Mouse (Mus musculus) midbrain, embryonic 11.5 days (tissue): ENCODE data around the gene Hmbs. TPM values are rescaled to one million over a fixed set of nuclear protein-coding genes. Genes with fewer than 3 reads are reported as not detected.

Source experiments
- ATAC-seq: fragments of 200-750 bp; cut with Nextera tagmentation; 2 replicates; pipeline ENCODE4 v1.8.0; 2017; ENCODE audit warnings: moderate TSS enrichment, moderate library complexity; ENCODE audit not compliant: low FRiP score
- DNase-seq: peaks from one replicate; pipeline ENCODE4 v3.0.0; 2015; ENCODE audit warnings: low spot score; ENCODE audit errors: missing footprints
- H3K27ac ChIP-seq: fragments of 300-500 bp; sonication (generic); 2 replicates; pipeline ENCODE4 v1.5.1; 2014; ENCODE audit warnings: low read depth, low read length
- H3K27me3 ChIP-seq: fragments of 300-500 bp; sonication (generic); 2 replicates; pipeline ENCODE4 v1.6.1; 2014; ENCODE audit warnings: mild to moderate bottlenecking, low read length, moderate library complexity, mixed read lengths; ENCODE audit not compliant: control insufficient read depth, insufficient read depth
- H3K36me3 ChIP-seq: fragments of 300-500 bp; sonication (generic); 2 replicates; pipeline ENCODE4 v1.6.1; 2014; ENCODE audit warnings: mild to moderate bottlenecking, low read length, moderate library complexity, mixed read lengths; ENCODE audit not compliant: control insufficient read depth, insufficient read depth
- H3K4me1 ChIP-seq: fragments of 300-500 bp; sonication (generic); 2 replicates; pipeline ENCODE4 v1.6.1; 2014; ENCODE audit warnings: low read length; ENCODE audit not compliant: control insufficient read depth, insufficient read depth
- H3K4me2 ChIP-seq: fragments of 300-500 bp; sonication (generic); 2 replicates; pipeline ENCODE4 v1.6.1; 2014; ENCODE audit warnings: mild to moderate bottlenecking, moderate library complexity
- H3K4me3 ChIP-seq: fragments of 300-500 bp; sonication (generic); 2 replicates; pipeline ENCODE4 v1.5.1; 2014; ENCODE audit warnings: low read depth, low read length
- H3K9ac ChIP-seq: fragments of 300-500 bp; sonication (generic); 2 replicates; pipeline ENCODE4 v1.6.1; 2014; ENCODE audit warnings: low read length
- H3K9me3 ChIP-seq: fragments of 300-500 bp; sonication (generic); 2 replicates; pipeline ENCODE4 v1.6.1; 2016; ENCODE audit warnings: low read length; ENCODE audit not compliant: control insufficient read depth
- WGBS: fragments of 180-500 bp; shearing (Covaris S2); extraction: QIAGEN DNeasy Blood & Tissue Kit; methylation state at CpG from one replicate; pipeline ENCODE4 v1.1.7; 2014; 5-methylcytosine and 5-hydroxymethylcytosine counted together
- polyA plus RNA-seq: library from polyadenylated mRNA; unstranded; fragments of >200 nt; fragmentation: Nextera tagmentation; extraction: Ambion mirVana; gene quantifications from 2 replicates; pipeline ENCODE4 v1.2.1, GENCODE M21; 2014

Hmbs gene
- polyA plus RNA-seq = 147 and 158 TPM in 2 replicates

GRCm38 (mm10) chr9:44343781-44344421 is at the start of gene Hmbs:
Hmbs (minus strand) TSS chr9:44344228.
- DNase-seq (peak; percentile 99), ATAC-seq (peak; percentile 95)
- H3K9me3 ChIP-seq = no peaks in the 10 kb centered on the region
- H3K27ac ChIP-seq = peak within 1 kb of the TSS; percentile 86
- peaks cover 6% of the 10 kb centered on the region for H3K4me1 ChIP-seq
- no peaks in the 10 kb centered on the region for H3K27me3 ChIP-seq
- H3K4me2 ChIP-seq = peak within 1 kb of the TSS; percentile 59
- WGBS = under 1% methylated on average over 39 of the region's 39 CpGs
- H3K9ac ChIP-seq = peak within 1 kb of the TSS; percentile 55
- H3K36me3 ChIP-seq = peaks cover 19% of the 10 kb centered on the region
- H3K4me3 ChIP-seq = peak within 1 kb of the TSS; percentile 49

- peaks cover 22% of the 10 kb centered on the region for H3K36me3 ChIP-seq
- H3K4me1 ChIP-seq = no peaks in the 10 kb centered on the region
- H3K27me3 ChIP-seq = no peaks in the 10 kb centered on the region
- H3K27ac ChIP-seq = no peak overlapping the region
- DNase-seq = peak; percentile 93
- 40% methylated on average over 4 of the region's 4 CpGs for WGBS
- no peak overlapping the region for H3K4me3 ChIP-seq
- H3K4me2 ChIP-seq = no peak overlapping the region
- H3K9me3 ChIP-seq = no peaks in the 10 kb centered on the region
- ATAC-seq = peak; percentile 55; the same call in 1 of the 2 replicates
- H3K9ac ChIP-seq = no peak overlapping the region
Measured at GRCm38 (mm10) chr9:44391466-44391865, 47.4 kb upstream of the Hmbs start.

- H3K27me3 ChIP-seq = no peaks in the 10 kb centered on the region
- H3K9me3 ChIP-seq = no peaks in the 10 kb centered on the region
- no peak overlapping the region for H3K27ac ChIP-seq
- H3K4me2 ChIP-seq = no peak overlapping the region
- no peak for ATAC-seq
- H3K36me3 ChIP-seq = peaks cover 29% of the 10 kb centered on the region
- WGBS = 67% methylated on average over 8 of the region's 8 CpGs
- peak; percentile 89 for DNase-seq
- H3K9ac ChIP-seq = no peak overlapping the region
- no peaks in the 10 kb centered on the region for H3K4me1 ChIP-seq
- no peak overlapping the region for H3K4me3 ChIP-seq
Measured at GRCm38 (mm10) chr9:44389273-44389672, 45.2 kb upstream of the Hmbs start.

- H3K4me1 ChIP-seq = no peaks in the 10 kb centered on the region
- no peak overlapping the region for H3K4me2 ChIP-seq
- DNase-seq = no peak
- no peak for ATAC-seq
- no peaks in the 10 kb centered on the region for H3K27me3 ChIP-seq
- no peak overlapping the region for H3K4me3 ChIP-seq
- no peaks in the 10 kb centered on the region for H3K9me3 ChIP-seq
- 85% methylated on average over 3 of the region's 3 CpGs for WGBS
- no peak overlapping the region for H3K27ac ChIP-seq
- H3K9ac ChIP-seq = no peak overlapping the region
- H3K36me3 ChIP-seq = peaks cover 35% of the 10 kb centered on the region
Measured at GRCm38 (mm10) chr9:44387221-44387620, 43.2 kb upstream of the Hmbs start.

- Histone ChIP-seq H3K27me3 (no peaks in the 10 kb centered on the region), H3K36me3 (peaks cover 39% of the 10 kb centered on the region), H3K9ac (no peak overlapping the region), H3K9me3 (no peaks in the 10 kb centered on the region), H3K4me3 (no peak overlapping the region), H3K27ac (no peak overlapping the region), H3K4me2 (no peak overlapping the region), H3K4me1 (peaks cover 9% of the 10 kb centered on the region)
- DNase-seq (no peak), ATAC-seq (no peak)
- 93% methylated on average over 13 of the region's 13 CpGs for WGBS
Measured at GRCm38 (mm10) chr9:44384596-44384995, 40.6 kb upstream of the Hmbs start.

DNA sequence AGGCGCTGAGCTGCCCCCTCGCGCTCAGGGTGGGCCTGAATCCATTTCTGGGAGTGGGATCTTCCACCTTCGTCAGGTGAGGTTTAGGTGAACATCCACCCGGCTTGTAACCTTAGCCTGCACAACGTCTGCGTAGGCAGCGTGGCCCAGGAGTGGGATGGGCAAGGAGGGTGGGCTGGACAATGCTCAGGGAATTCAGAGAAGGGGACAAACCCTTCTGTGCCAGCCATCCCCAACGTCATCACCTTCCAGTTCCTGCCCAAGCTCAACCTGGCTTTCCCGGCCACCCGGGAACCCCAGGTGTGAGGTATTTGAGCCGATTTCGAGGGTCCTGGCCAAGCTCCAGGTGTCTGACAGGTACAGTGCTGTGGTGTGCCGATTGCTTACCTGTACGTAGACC is 35.8 kb upstream of the Hmbs start:
- no peaks in the 10 kb centered on the region for H3K9me3 ChIP-seq
- DNase-seq = no peak
- WGBS = 18% methylated on average over 15 of the region's 15 CpGs
- H3K9ac ChIP-seq = peak overlapping the region; percentile 94
- peak overlapping the region; percentile 93 for H3K4me2 ChIP-seq
- H3K27me3 ChIP-seq = no peaks in the 10 kb centered on the region
- peaks cover 12% of the 10 kb centered on the region for H3K4me1 ChIP-seq
- H3K36me3 ChIP-seq = peaks cover 13% of the 10 kb centered on the region; the same call in 1 of the 2 replicates
- ATAC-seq = peak; percentile 43; the same call in 1 of the 2 replicates
- H3K27ac ChIP-seq = peak overlapping the region; percentile 63; the same call in 1 of the 2 replicates
- H3K4me3 ChIP-seq = peak overlapping the region; percentile 89

DNA sequence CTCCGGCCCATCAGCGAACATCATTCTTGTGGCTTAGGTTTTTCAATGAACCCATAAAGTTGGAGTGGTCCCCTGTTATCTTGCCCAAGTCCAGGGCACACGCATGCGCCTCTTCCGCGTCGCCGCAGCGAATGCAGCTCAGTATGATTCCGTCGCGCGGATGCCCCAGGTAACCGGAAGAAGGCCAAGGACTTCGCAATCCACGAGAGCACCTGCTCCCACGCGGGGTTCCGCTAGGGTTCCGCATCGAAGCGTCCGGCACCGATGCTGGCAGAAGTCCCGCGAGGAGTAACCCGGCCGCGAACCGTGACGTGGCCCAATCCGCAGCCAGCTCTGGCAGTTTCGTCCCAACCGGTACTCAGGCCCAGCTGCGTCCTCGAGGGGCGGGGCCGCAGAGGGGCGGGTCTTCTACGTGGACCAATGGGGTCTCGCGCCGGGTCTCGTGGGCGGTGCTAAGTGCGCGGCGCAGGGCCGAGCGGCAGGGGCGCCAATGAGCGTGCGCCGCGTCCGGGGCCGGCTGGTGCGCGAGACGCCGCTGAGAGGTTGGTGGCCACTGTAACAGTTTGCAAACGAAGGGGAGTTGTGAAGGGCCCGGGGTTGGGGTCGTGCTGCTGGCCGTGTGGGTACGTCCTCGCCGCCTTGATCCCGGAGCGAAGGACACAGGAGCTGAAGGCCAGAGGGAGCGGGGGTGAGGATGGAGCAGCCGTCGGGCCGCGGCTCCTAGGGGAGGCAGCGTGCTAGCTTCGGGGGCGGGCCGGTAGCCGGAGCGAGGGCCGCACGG is 35.2 kb upstream of the Hmbs start, which contains the start of gene Hyou1:
TSS of gene Hyou1 (plus strand) at position 437 of the 781 bp plus-strand sequence.
- Histone ChIP-seq H3K4me3 (peak within 1 kb of the TSS; percentile 89), H3K9ac (peak within 1 kb of the TSS; percentile 94), H3K27ac (peak within 1 kb of the TSS; percentile 63), H3K9me3 (no peaks in the 10 kb centered on the region), H3K4me2 (peak within 1 kb of the TSS; percentile 93), H3K36me3 (peaks cover 12% of the 10 kb centered on the region; the same call in 1 of the 2 replicates), H3K27me3 (no peaks in the 10 kb centered on the region), H3K4me1 (peaks cover 12% of the 10 kb centered on the region)
- peak; percentile 100 for DNase-seq
- WGBS = under 1% methylated on average over 82 of the region's 83 CpGs
- ATAC-seq = peak; percentile 99

DNA sequence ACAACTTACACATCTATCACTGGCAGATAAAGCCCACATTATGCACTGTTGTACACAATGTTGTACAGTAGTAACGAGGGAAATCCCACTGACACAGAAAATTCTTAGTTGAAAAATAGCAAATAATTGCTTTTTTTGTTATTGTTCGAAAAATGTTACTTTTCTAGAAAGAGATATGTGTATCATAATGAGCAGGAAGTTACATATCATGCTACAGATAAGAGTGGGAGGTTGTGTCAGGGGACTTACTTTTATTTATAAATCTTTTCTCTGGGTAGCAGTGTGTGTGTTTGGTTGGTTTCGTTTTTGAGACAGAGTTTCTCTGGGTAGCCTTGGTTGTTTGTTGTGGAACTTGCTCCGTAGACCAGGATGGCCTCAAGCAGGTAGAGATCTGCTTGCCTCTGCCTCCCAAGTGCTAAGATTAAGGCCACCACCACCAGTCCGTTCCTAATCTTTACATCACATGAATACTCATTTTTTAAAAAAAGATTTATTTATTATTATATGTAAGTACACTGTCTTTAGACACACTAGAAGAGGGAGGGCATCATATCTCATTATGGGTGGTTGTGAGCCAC is 34.2 kb upstream of the Hmbs start:
- 90% methylated on average over 5 of the region's 5 CpGs for WGBS
- peak overlapping the region; percentile 93 for H3K4me2 ChIP-seq
- peaks cover 12% of the 10 kb centered on the region; the same call in 1 of the 2 replicates for H3K36me3 ChIP-seq
- no peaks in the 10 kb centered on the region for H3K27me3 ChIP-seq
- H3K4me3 ChIP-seq = peak overlapping the region; percentile 89
- no peak overlapping the region for H3K27ac ChIP-seq
- H3K4me1 ChIP-seq = peaks cover 12% of the 10 kb centered on the region
- DNase-seq (no peak), ATAC-seq (no peak)
- peak overlapping the region; percentile 94; the same call in 1 of the 2 replicates for H3K9ac ChIP-seq
- H3K9me3 ChIP-seq = no peaks in the 10 kb centered on the region
